Comparison of ENCODE assay signal across 11 mouse cellular contexts in genomic region chr11:99133285-99133897, GRCm38 (mm10). TPM values are rescaled to one million over a fixed set of nuclear protein-coding genes. Genes with fewer than 3 reads are reported as not detected.
DNase-seq lines count a peak whose midpoint lies in the region; ATAC-seq and TF ChIP-seq lines count a peak whose summit lies in the region.
"Had no signal": no experiment of that assay in that cellular context is flagged by ENCODE, and none has a peak within 500 bp of the region (broad histone marks: within the 10 kb centered on the region; RNA-seq: fewer than 3 reads in every experiment).

No protein-coding gene starts in this region.

- in situ Hi-C loops in CH12.LX (cut with MboI; ENCODE audit: low pct_ligation_motif_present, low pct_unique_long_range_greater_than_20kb, low sequenced_read_pairs), result loop anchor here (5.0 kb wide), 1 partner anchor 91 kb away; the partner anchor contains the start of gene Igfbp4

- H3K27ac ChIP-seq in kidney, embryonic 16.5 days (ENCODE audit: low read length), result peak overlapping the region; percentile 90
- H3K27ac ChIP-seq in CH12.LX (ENCODE audit: insufficient read depth, low read depth), result peak overlapping the region; percentile 76
- H3K27ac ChIP-seq in limb, embryonic 10.5 days, result peak overlapping the region; percentile 88
- H3K27ac ChIP-seq: heart, adult 2 months had no signal

- no peaks in the 10 kb centered on the region for H3K27me3 ChIP-seq in kidney, embryonic 16.5 days (ENCODE audit: insufficient read depth, low read length)
- H3K27me3 ChIP-seq in CH12.LX (replicated peaks), result no peaks in the 10 kb centered on the region
- no peaks in the 10 kb centered on the region for H3K27me3 ChIP-seq in limb, embryonic 10.5 days (ENCODE audit: low read depth, poor library complexity, severe bottlenecking)

- WGBS in kidney, embryonic 16.5 days, result 20% methylated on average over 4 of the region's 5 CpGs
- WGBS in limb, embryonic 10.5 days, result 5% methylated on average over 5 of the region's 5 CpGs

- dilution Hi-C loops in CH12.LX (cut with MboI; ENCODE audit: extremely low pct_ligation_motif_present, extremely low pct_unique_long_range_greater_than_20kb, low sequenced_read_pairs), result no loop called here

- no peak for TF ChIP-seq POLR2A in CH12.LX (IDR thresholded peaks at IDR 0.05; ENCODE audit: low read depth, low read length)

- no peak overlapping the region for H3K4me3 ChIP-seq in kidney, embryonic 16.5 days (ENCODE audit: low read length)
- no peak overlapping the region for H3K4me3 ChIP-seq in CH12.LX (replicated peaks in 1 of 3; ENCODE audit: low read depth in 2 of 3, low read length in 2 of 3, poor library complexity in 1 of 3)
- H3K4me3 ChIP-seq in limb, embryonic 10.5 days, result no peak overlapping the region
- H3K4me3 ChIP-seq: heart, adult 2 months had no signal

- TF ChIP-seq CTCF in CH12.LX (conservative IDR thresholded peaks at IDR 0.05 in 1 of 2, IDR thresholded peaks at IDR 0.05 in 1 of 2; ENCODE audit: low read depth in 2 of 2, low read length in 2 of 2), result no peak

- DNase-seq in kidney, adult 18-20 months, result no peak
- DNase-seq in 416B (ENCODE audit: low read depth), result peak; percentile 75
- DNase-seq in CH12.LX (ENCODE audit: extremely low read depth), result peak; percentile 64
- peak; percentile 62 for DNase-seq in limb, embryonic 10.5 days (ENCODE audit: low spot score)
- DNase-seq in adrenal gland, postnatal 36 days, result no peak
- no peak for DNase-seq in ovary, postnatal 36 days (ENCODE audit: low spot score)
- DNase-seq: adrenal gland, adult 8-10 months; cerebellum, adult 2 months; heart, adult 2 months had no signal

- H3K79me2 ChIP-seq in CH12.LX (replicated peaks; ENCODE audit: control insufficient read depth, extremely low read depth, insufficient read depth, poor library complexity, severe bottlenecking), result no peaks in the 10 kb centered on the region

- no peaks in the 10 kb centered on the region for H3K36me3 ChIP-seq in kidney, embryonic 16.5 days (ENCODE audit: insufficient read depth, low read length)
- H3K36me3 ChIP-seq in CH12.LX (replicated peaks in 1 of 2; ENCODE audit: control insufficient read depth in 1 of 2, insufficient read depth in 1 of 2, low read length in 1 of 2), result no peaks in the 10 kb centered on the region
- no peaks in the 10 kb centered on the region for H3K36me3 ChIP-seq in limb, embryonic 10.5 days

- H3K9me3 ChIP-seq in kidney, embryonic 16.5 days (ENCODE audit: low read length), result no peaks in the 10 kb centered on the region
- no peaks in the 10 kb centered on the region for H3K9me3 ChIP-seq in CH12.LX (replicated peaks; ENCODE audit: low read length)
- no peaks in the 10 kb centered on the region for H3K9me3 ChIP-seq in limb, embryonic 10.5 days (replicated peaks)

- TF ChIP-seq RAD21 in CH12.LX (IDR thresholded peaks at IDR 0.05; ENCODE audit: low read depth, low read length), result no peak; the same call in 1 of the 2 replicates

- TF ChIP-seq EP300 in CH12.LX (IDR thresholded peaks at IDR 0.05; ENCODE audit: low read length), result peak; percentile 69

- ATAC-seq in kidney, embryonic 16.5 days (ENCODE audit: low FRiP score, low TSS enrichment), result no peak

- peaks cover 37% of the 10 kb centered on the region for H3K4me1 ChIP-seq in kidney, embryonic 16.5 days (ENCODE audit: insufficient read depth, low read length)
- peaks cover 50 to 89% of the 10 kb centered on the region in 2 experiments for H3K4me1 ChIP-seq in CH12.LX (ENCODE audit: control insufficient read depth in 1 of 2, insufficient read depth in 2 of 2)
- peaks cover 82% of the 10 kb centered on the region for H3K4me1 ChIP-seq in limb, embryonic 10.5 days

- no peak overlapping the region for H3K4me2 ChIP-seq in kidney, embryonic 16.5 days (replicated peaks; ENCODE audit: low read depth, low read length)
- peak overlapping the region; percentile 32; the same call in 1 of the 2 replicates for H3K4me2 ChIP-seq in CH12.LX (ENCODE audit: insufficient read depth, low read depth, poor library complexity, severe bottlenecking)

- H3K9ac ChIP-seq in kidney, embryonic 16.5 days (replicated peaks; ENCODE audit: low read length), result no peak overlapping the region
- peak overlapping the region; percentile 5 for H3K9ac ChIP-seq in CH12.LX (ENCODE audit: insufficient read depth, low read depth)

TF ChIP-seq in CH12.LX, 34 proteins besides CTCF, POLR2A, EP300 and RAD21:
- no peak; the same call in 1 of the 2 replicates for TF ChIP-seq TBP (conservative IDR thresholded peaks at IDR 0.05; ENCODE audit: low read depth, low read length)
- peak; percentile 71; the same call in 1 of the 2 replicates for TF ChIP-seq MAZ (IDR thresholded peaks at IDR 0.05; ENCODE audit: low read depth, low read length)
- TF ChIP-seq MYC (IDR thresholded peaks at IDR 0.05; ENCODE audit: low read depth, low read length), result peak; percentile 91
- 0 out of 2 replicates have a peak, but pooled peaks have one; percentile 53 for TF ChIP-seq CHD1 (IDR thresholded peaks at IDR 0.05; ENCODE audit: low read depth, low read length)
- TF ChIP-seq KAT2A (IDR thresholded peaks at IDR 0.05; ENCODE audit: insufficient replicate concordance, low read length), result no peak
- TF ChIP-seq JUND (conservative IDR thresholded peaks at IDR 0.05; ENCODE audit: low read depth, low read length), result peak; percentile 43; the same call in 1 of the 2 replicates
- TF ChIP-seq MXI1 (IDR thresholded peaks at IDR 0.05; ENCODE audit: low read depth, low read length), result peak; percentile 61
- TF ChIP-seq SIN3A (IDR thresholded peaks at IDR 0.05; ENCODE audit: low read length), result peak; percentile 74; the same call in 1 of the 2 replicates
- peak; percentile 85 for TF ChIP-seq MAX (IDR thresholded peaks at IDR 0.05; ENCODE audit: low read length)
- TF ChIP-seq BHLHE40 (IDR thresholded peaks at IDR 0.05; ENCODE audit: low read depth, low read length), result peak; percentile 55; the same call in 1 of the 2 replicates
- TF ChIP-seq MEF2A (IDR thresholded peaks at IDR 0.05; ENCODE audit: borderline replicate concordance, low read depth, low read length), result 0 out of 2 replicates have a peak, but pooled peaks have one; percentile 67
- peak; percentile 60 for TF ChIP-seq ETS1 (conservative IDR thresholded peaks at IDR 0.05; ENCODE audit: low read depth, low read length)
- TF ChIP-seq ELF1 (IDR thresholded peaks at IDR 0.05; ENCODE audit: low read depth, low read length), result peak; percentile 75
- TF ChIP-seq MAFK (IDR thresholded peaks at IDR 0.05; ENCODE audit: insufficient replicate concordance, low read length), result 0 out of 2 replicates have a peak, but pooled peaks have one; percentile 27
- 0 out of 2 replicates have a peak, but pooled peaks have one; percentile 59 for TF ChIP-seq TCF12 (IDR thresholded peaks at IDR 0.05; ENCODE audit: low read depth, low read length)
- peak; percentile 83 for TF ChIP-seq IRF4 (IDR thresholded peaks at IDR 0.05; ENCODE audit: low read depth, low read length)
- no peak for TF ChIP-seq ZC3H11A (IDR thresholded peaks at IDR 0.05; ENCODE audit: low read depth, low read length)
- TF ChIP-seq USF2 (conservative IDR thresholded peaks at IDR 0.05; ENCODE audit: low read depth, low read length), result no peak
- TF ChIP-seq CHD2 (IDR thresholded peaks at IDR 0.05; ENCODE audit: low read length), result peak; percentile 60; the same call in 1 of the 2 replicates
- no peak; the same call in 1 of the 2 replicates for TF ChIP-seq ZMIZ1 (IDR thresholded peaks at IDR 0.05; ENCODE audit: low read depth, low read length)
- peak; percentile 46; the same call in 1 of the 2 replicates for TF ChIP-seq HCFC1 (IDR thresholded peaks at IDR 0.05; ENCODE audit: low read depth, low read length)

RNA-seq across cellular contexts. Expression of gene Ccr7, which starts 21.5 kb away (rescaled TPM):
- 0.19 and 0.41 TPM in 2 replicates for polyA plus RNA-seq in kidney, embryonic 16.5 days (2015; fragmentation: Nextera tagmentation; extraction: Ambion mirVana)
- 170 and 241 TPM in 2 replicates for total RNA-seq in CH12.LX (2012; rRNA removed)
- total RNA-seq in CH12.LX (2014; rRNA removed), result 178 and 203 TPM in 2 replicates
- 306 and 316 TPM in 2 replicates for polyA plus RNA-seq in CH12.LX (2012; ENCODE audit: insufficient read length, low read depth)
- polyA plus RNA-seq in limb, embryonic 10.5 days (2016; fragmentation: Nextera tagmentation; extraction: Ambion mirVana), result 0.82 and 1.3 TPM in 2 replicates
- under 1 TPM in 1 of 2 experiments, not detected in 1; 0.20 TPM for total RNA-seq in adrenal gland, postnatal 36 days (2021)

RNA-seq across cellular contexts. Expression of gene Tns4, which starts 44.3 kb away (rescaled TPM):
- polyA plus RNA-seq in kidney, embryonic 16.5 days (2015; fragmentation: Nextera tagmentation; extraction: Ambion mirVana), result 0.17 and 0.22 TPM in 2 replicates
- total RNA-seq in CH12.LX (2012; rRNA removed) (0.04 and 0.13 TPM in 2 replicates), CH12.LX (2014; rRNA removed) (not detected in 2 replicates)
- 0.11 TPM in 1 of 2 replicates, not detected in the other for polyA plus RNA-seq in CH12.LX (2012; ENCODE audit: insufficient read length, low read depth)
- polyA plus RNA-seq in limb, embryonic 10.5 days (2016; fragmentation: Nextera tagmentation; extraction: Ambion mirVana), result 0.74 and 1.4 TPM in 2 replicates
- total RNA-seq in adrenal gland, postnatal 36 days (2021), result under 1 TPM; 0.13 to 0.20 TPM
- total RNA-seq: MEL had no signal

Comparison
In these comparisons a context has a peak if more than half of its experiments do, and no peak if none do; other contexts are left out.
1. DNase-seq: peak in 416B (single experiment), CH12.LX (single experiment) and limb, embryonic 10.5 days (single experiment); none in kidney, adult 18-20 months (single experiment), adrenal gland, postnatal 36 days (0 of 2) and ovary, postnatal 36 days (single experiment).
2. RNA of gene Ccr7, which starts 21.5 kb away (polyA plus RNA-seq): 306 to 316 TPM in CH12.LX; 0.82 to 1.3 TPM in limb, embryonic 10.5 days and 0.19 to 0.41 TPM in kidney, embryonic 16.5 days; every median in the first group is over 100 times any median in the second.
3. Peak in every context shown above with its lines, with median percentiles within 50 percentile points of each other: H3K27ac ChIP-seq.